Mouse (Mus musculus) MEL (cell line): ENCODE results near the gene Tmsb15a.

ENCODE experiments used
- CHD1 ChIP-seq: IDR thresholded peaks from 2 replicates; pipeline ENCODE4 v1.6.1; 2012; ENCODE audit warnings: low read depth, mild to moderate bottlenecking, inconsistent platforms, low read length, improper control_type of control experiment
- CTCF ChIP-seq, 3 experiments: IDR thresholded peaks in 2 of 3; conservative IDR thresholded peaks in 1 of 3; 2 replicates each; pipeline ENCODE4 v1.5.1; 2011 to 2012; ENCODE audit warnings: low read length in 3 of 3, low read depth in 2 of 3, mild to moderate bottlenecking in 2 of 3, improper control_type of control experiment in 1 of 3, inconsistent platforms in 1 of 3, mixed read lengths in 1 of 3, moderate library complexity in 1 of 3; ENCODE audit not compliant: control insufficient read depth in 1 of 3, insufficient read depth in 1 of 3, poor library complexity in 1 of 3, severe bottlenecking in 1 of 3
- EP300 ChIP-seq, 2 experiments: IDR thresholded peaks; 2 replicates each; pipeline ENCODE4 v1.6.1; 2011; ENCODE audit warnings: improper control_type of control experiment in 2 of 2, low read length in 2 of 2, low read depth in 1 of 2, mild to moderate bottlenecking in 1 of 2
- GATA1 ChIP-seq: IDR thresholded peaks from 2 replicates; pipeline ENCODE4 v1.6.1; 2011; ENCODE audit warnings: low read depth, low read length, improper control_type of control experiment
- HCFC1 ChIP-seq: IDR thresholded peaks from 2 replicates; pipeline ENCODE4 v1.6.1; 2012; ENCODE audit warnings: low read depth, mild to moderate bottlenecking, inconsistent platforms, low read length, improper control_type of control experiment, moderate library complexity
- MAX ChIP-seq: IDR thresholded peaks from 2 replicates; pipeline ENCODE4 v1.6.1; 2011; ENCODE audit warnings: low read length, improper control_type of control experiment
- MAZ ChIP-seq: IDR thresholded peaks from 2 replicates; pipeline ENCODE4 v1.6.1; 2012; ENCODE audit warnings: low read depth, mild to moderate bottlenecking, inconsistent platforms, low read length, improper control_type of control experiment
- MYC ChIP-seq: IDR thresholded peaks from 2 replicates; pipeline ENCODE4 v1.6.1; 2011; ENCODE audit warnings: low read depth, mild to moderate bottlenecking, low read length, improper control_type of control experiment, moderate library complexity
- NELFE ChIP-seq: IDR thresholded peaks from 2 replicates; pipeline ENCODE4 v1.6.1; 2011; ENCODE audit warnings: low read depth, low read length, improper control_type of control experiment
- POLR2A ChIP-seq, 2 experiments: IDR thresholded peaks; 2 replicates each; pipeline ENCODE4 v1.6.1; 2011 to 2012; ENCODE audit warnings: low read length in 2 of 2, mild to moderate bottlenecking in 2 of 2, control low read depth in 1 of 2, improper control_type of control experiment in 1 of 2, low read depth in 1 of 2, moderate library complexity in 1 of 2; ENCODE audit not compliant: control insufficient read depth in 1 of 2, insufficient read depth in 1 of 2, poor library complexity in 1 of 2
- POLR2AphosphoS2 ChIP-seq: IDR thresholded peaks from 2 replicates; pipeline ENCODE4 v1.6.1; 2011; ENCODE audit warnings: low read length, improper control_type of control experiment
- RAD21 ChIP-seq: IDR thresholded peaks from 2 replicates; pipeline ENCODE4 v1.6.1; 2011; ENCODE audit warnings: mild to moderate bottlenecking, low read depth, low read length, improper control_type of control experiment
- SMC3 ChIP-seq: IDR thresholded peaks from 2 replicates; pipeline ENCODE4 v1.6.1; 2011; ENCODE audit warnings: low read depth, low read length, improper control_type of control experiment
- ZMIZ1 ChIP-seq: IDR thresholded peaks from 2 replicates; pipeline ENCODE4 v1.6.1; 2012; ENCODE audit warnings: low read depth, mild to moderate bottlenecking, inconsistent platforms, low read length, improper control_type of control experiment, moderate library complexity

- TF ChIP-seq MYC: no peak
- TF ChIP-seq MAZ: no peak
- TF ChIP-seq CHD1: no peak
- no peak for TF ChIP-seq POLR2A (IDR thresholded peaks at IDR 0.05; ENCODE audit: control insufficient read depth in 1 of 2, insufficient read depth in 1 of 2, low read depth in 1 of 2, low read length in 2 of 2, poor library complexity in 1 of 2)
- no peak for TF ChIP-seq ZMIZ1
- no peak for TF ChIP-seq EP300 (IDR thresholded peaks at IDR 0.05; ENCODE audit: low read depth in 1 of 2, low read length in 2 of 2)
- no peak for TF ChIP-seq GATA1
- TF ChIP-seq RAD21: no peak
- no peak for TF ChIP-seq CTCF (IDR thresholded peaks at IDR 0.05 in 2 of 3, conservative IDR thresholded peaks at IDR 0.05 in 1 of 3; ENCODE audit: control insufficient read depth in 1 of 3, insufficient read depth in 1 of 3, low read depth in 2 of 3, low read length in 3 of 3, poor library complexity in 1 of 3, severe bottlenecking in 1 of 3)
- TF ChIP-seq NELFE: no peak
- TF ChIP-seq POLR2AphosphoS2: no peak
- no peak for TF ChIP-seq SMC3
- no peak for TF ChIP-seq HCFC1
- no peak for TF ChIP-seq MAX
These were observed 43.2 kb downstream of the Tmsb15a start for GRCm38 (mm10) chrX:135681858-135682257.
